24 mouse cellular contexts compared by ENCODE assay signal in genomic region chr11:86910244-86910643, GRCm38 (mm10).
"Had no signal": no experiment of that assay in that cellular context is flagged by ENCODE, and none has a peak within 500 bp of the region (broad histone marks: within the 10 kb centered on the region; RNA-seq: fewer than 3 reads in every experiment).

No protein-coding gene starts in this region.

- H3K4me2 ChIP-seq: embryonic facial prominence, embryonic 12.5 days; embryonic facial prominence, embryonic 13.5 days; embryonic facial prominence, embryonic 15.5 days; forebrain, embryonic 12.5 days; forebrain, embryonic 13.5 days; forebrain, embryonic 15.5 days had no signal

- DNase-seq: cerebellum, adult 9-11 months; cerebellum, postnatal 10 days; cerebellum, postnatal 14 days; cerebellum, postnatal 25 days; cerebellum, postnatal 36 days; embryo, embryonic 11 days; forebrain, postnatal 0 days; gastrocnemius, adult 2 months; gastrocnemius, postnatal 10 days; gastrocnemius, postnatal 14 days; gastrocnemius, postnatal 25 days; gastrocnemius, postnatal 36 days; heart, adult 11 months; heart, adult 18-20 months; heart, adult 2 months had no signal

- H3K36me3 ChIP-seq: embryonic facial prominence, embryonic 10.5 days; embryonic facial prominence, embryonic 12.5 days; embryonic facial prominence, embryonic 13.5 days; embryonic facial prominence, embryonic 15.5 days; forebrain, embryonic 10.5 days; forebrain, embryonic 12.5 days; forebrain, embryonic 15.5 days had no signal

- H3K27ac ChIP-seq: embryonic facial prominence, embryonic 10.5 days; embryonic facial prominence, embryonic 12.5 days; embryonic facial prominence, embryonic 13.5 days; embryonic facial prominence, embryonic 15.5 days; forebrain, embryonic 10.5 days; forebrain, embryonic 12.5 days; forebrain, embryonic 13.5 days; forebrain, embryonic 15.5 days; gastrocnemius, adult 2 months; heart, adult 2 months had no signal

- H3K4me1 ChIP-seq: embryonic facial prominence, embryonic 12.5 days; embryonic facial prominence, embryonic 13.5 days; embryonic facial prominence, embryonic 15.5 days; forebrain, embryonic 10.5 days; forebrain, embryonic 12.5 days; forebrain, embryonic 13.5 days; forebrain, embryonic 15.5 days had no signal

- H3K27me3 ChIP-seq: embryonic facial prominence, embryonic 12.5 days; embryonic facial prominence, embryonic 13.5 days; embryonic facial prominence, embryonic 15.5 days; forebrain, embryonic 12.5 days; forebrain, embryonic 13.5 days; forebrain, embryonic 15.5 days had no signal

- H3K9ac ChIP-seq: embryonic facial prominence, embryonic 12.5 days; embryonic facial prominence, embryonic 13.5 days; embryonic facial prominence, embryonic 15.5 days; forebrain, embryonic 12.5 days; forebrain, embryonic 13.5 days; forebrain, embryonic 15.5 days; forebrain, postnatal 0 days had no signal

- H3K4me3 ChIP-seq: embryonic facial prominence, embryonic 10.5 days; embryonic facial prominence, embryonic 12.5 days; embryonic facial prominence, embryonic 13.5 days; embryonic facial prominence, embryonic 15.5 days; erythroblast, embryonic 14.5 days; forebrain, embryonic 10.5 days; forebrain, embryonic 12.5 days; forebrain, embryonic 13.5 days; forebrain, embryonic 15.5 days; gastrocnemius, adult 2 months; heart, adult 2 months had no signal

- H3K9me3 ChIP-seq: embryonic facial prominence, embryonic 10.5 days; embryonic facial prominence, embryonic 12.5 days; embryonic facial prominence, embryonic 13.5 days; embryonic facial prominence, embryonic 15.5 days; forebrain, embryonic 10.5 days; forebrain, embryonic 12.5 days; forebrain, embryonic 13.5 days; forebrain, embryonic 15.5 days had no signal
